Mouse (Mus musculus): ENCODE measurements around the gene Abcc9. TPM values are rescaled to one million over a fixed set of nuclear protein-coding genes. Genes with fewer than 3 reads are reported as not detected.

Gene Abcc9
- total and polyA plus RNA-seq, 3 experiments: not detected

DNA sequence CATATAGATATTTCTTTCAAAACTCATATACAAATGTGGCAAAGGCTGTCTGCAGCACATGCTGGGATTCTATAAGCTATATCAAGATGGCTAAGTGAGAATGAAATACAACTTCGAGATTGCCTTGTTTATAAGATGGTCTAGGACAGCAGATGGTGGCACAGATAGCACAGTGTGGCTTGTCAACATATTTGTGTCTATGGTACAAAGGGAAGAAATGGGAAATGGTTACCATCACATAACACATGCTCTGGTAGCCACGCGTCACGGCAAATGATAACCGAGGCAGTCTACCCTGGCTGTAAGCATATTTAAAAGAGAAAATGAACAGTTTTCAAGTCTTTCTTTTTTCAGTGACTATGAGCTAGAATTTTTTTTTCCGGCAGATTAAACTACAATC lies 32.8 kb downstream of the Abcc9 start:
- Histone ChIP-seq H3K27ac (ENCODE audit: insufficient read depth, low read depth) (no peak overlapping the region), H3K9me3 (replicated peaks; ENCODE audit: low read length) (peaks cover 5% of the 10 kb centered on the region), H3K4me2 (ENCODE audit: insufficient read depth, low read depth, poor library complexity, severe bottlenecking) (no peak overlapping the region), H3K4me1 (ENCODE audit: control insufficient read depth in 1 of 2, insufficient read depth in 2 of 2) (no peaks in the 10 kb centered on the region), H3K9ac (ENCODE audit: insufficient read depth, low read depth) (no peak overlapping the region), H3K79me2 (replicated peaks; ENCODE audit: control insufficient read depth, extremely low read depth, insufficient read depth, poor library complexity, severe bottlenecking) (no peaks in the 10 kb centered on the region), H3K4me3 (replicated peaks in 1 of 3; ENCODE audit: low read depth in 2 of 3, low read length in 2 of 3, poor library complexity in 1 of 3) (no peak overlapping the region), H3K36me3 (replicated peaks in 1 of 2; ENCODE audit: control insufficient read depth in 1 of 2, insufficient read depth in 1 of 2, low read length in 1 of 2) (no peaks in the 10 kb centered on the region), H3K27me3 (replicated peaks) (no peaks in the 10 kb centered on the region)
- no peak for DNase-seq (ENCODE audit: extremely low read depth)
- in situ Hi-C loops (cut with MboI; ENCODE audit: low pct_ligation_motif_present, low pct_unique_long_range_greater_than_20kb, low sequenced_read_pairs) (no loop called here), dilution Hi-C loops (cut with MboI; ENCODE audit: extremely low pct_ligation_motif_present, extremely low pct_unique_long_range_greater_than_20kb, low sequenced_read_pairs) (no loop called here)
- TF ChIP-seq JUND (conservative IDR thresholded peaks at IDR 0.05; ENCODE audit: low read depth, low read length): no peak
- no peak for TF ChIP-seq CHD2 (IDR thresholded peaks at IDR 0.05; ENCODE audit: low read length)
- no peak for TF ChIP-seq ZMIZ1 (IDR thresholded peaks at IDR 0.05; ENCODE audit: low read depth, low read length)
- no peak for TF ChIP-seq KAT2A (IDR thresholded peaks at IDR 0.05; ENCODE audit: insufficient replicate concordance, low read length)
- no peak for TF ChIP-seq ETS1 (conservative IDR thresholded peaks at IDR 0.05; ENCODE audit: low read depth, low read length)
- TF ChIP-seq NRF1 (IDR thresholded peaks at IDR 0.05; ENCODE audit: low read depth, low read length): no peak
- TF ChIP-seq ZC3H11A (IDR thresholded peaks at IDR 0.05; ENCODE audit: low read depth, low read length): no peak
- TF ChIP-seq RCOR1 (conservative IDR thresholded peaks at IDR 0.05; ENCODE audit: low read depth, low read length): no peak
- TF ChIP-seq SMC3 (IDR thresholded peaks at IDR 0.05; ENCODE audit: low read depth, low read length): no peak
- TF ChIP-seq MAZ (IDR thresholded peaks at IDR 0.05; ENCODE audit: low read depth, low read length): no peak
- no peak for TF ChIP-seq POLR2A (IDR thresholded peaks at IDR 0.05; ENCODE audit: low read depth, low read length)
- TF ChIP-seq NELFE (IDR thresholded peaks at IDR 0.05; ENCODE audit: low read depth, low read length): no peak
- TF ChIP-seq PAX5 (IDR thresholded peaks at IDR 0.05; ENCODE audit: low read length): no peak
- TF ChIP-seq TBP (conservative IDR thresholded peaks at IDR 0.05; ENCODE audit: low read depth, low read length): no peak
- no peak for TF ChIP-seq EP300 (IDR thresholded peaks at IDR 0.05; ENCODE audit: low read length)
- no peak for TF ChIP-seq MYC (IDR thresholded peaks at IDR 0.05; ENCODE audit: low read depth, low read length)

- no peaks in the 10 kb centered on the region for H3K27me3 ChIP-seq (replicated peaks)
- H3K79me2 ChIP-seq (replicated peaks; ENCODE audit: control insufficient read depth, extremely low read depth, insufficient read depth, poor library complexity, severe bottlenecking): no peaks in the 10 kb centered on the region
- H3K4me1 ChIP-seq (ENCODE audit: control insufficient read depth in 1 of 2, insufficient read depth in 2 of 2): no peaks in the 10 kb centered on the region
- DNase-seq (ENCODE audit: extremely low read depth): no peak
- H3K4me3 ChIP-seq (replicated peaks in 1 of 3; ENCODE audit: low read depth in 2 of 3, low read length in 2 of 3, poor library complexity in 1 of 3): no peak overlapping the region
- in situ Hi-C loops (cut with MboI; ENCODE audit: low pct_ligation_motif_present, low pct_unique_long_range_greater_than_20kb, low sequenced_read_pairs): no loop called here
- TF ChIP-seq JUN (IDR thresholded peaks at IDR 0.05; ENCODE audit: insufficient read depth, low read depth, low read length) (no peak), EP300 (IDR thresholded peaks at IDR 0.05; ENCODE audit: low read length) (no peak)
- no peak overlapping the region for H3K4me2 ChIP-seq (ENCODE audit: insufficient read depth, low read depth, poor library complexity, severe bottlenecking)
- H3K9ac ChIP-seq (ENCODE audit: insufficient read depth, low read depth): no peak overlapping the region
- dilution Hi-C loops (cut with MboI; ENCODE audit: extremely low pct_ligation_motif_present, extremely low pct_unique_long_range_greater_than_20kb, low sequenced_read_pairs): no loop called here
- no peak overlapping the region for H3K27ac ChIP-seq (ENCODE audit: insufficient read depth, low read depth)
- H3K36me3 ChIP-seq (replicated peaks in 1 of 2; ENCODE audit: control insufficient read depth in 1 of 2, insufficient read depth in 1 of 2, low read length in 1 of 2): no peaks in the 10 kb centered on the region
- peaks cover 5% of the 10 kb centered on the region for H3K9me3 ChIP-seq (replicated peaks; ENCODE audit: low read length)
Measured at GRCm38 (mm10) chr6:142668831-142669230, 33.3 kb downstream of the Abcc9 start.
